Mouse (Mus musculus) hindbrain, embryonic 13.5 days (tissue): ENCODE measurements at regions not wholly inside any gene's neighbourhood (a gene's known extent, or its start where the extent isn't known, plus 50 kb on each side); places are given as distances from the start of the nearest gene placed in this dataset.

Experiments
- ATAC-seq: fragments of 200-750 bp; cut with Nextera tagmentation; 2 replicates; pipeline ENCODE4 v1.8.0; 2017; ENCODE audit warnings: moderate TSS enrichment; ENCODE audit not compliant: low FRiP score
- H3K27ac ChIP-seq: fragments of 300-500 bp; sonication (generic); 2 replicates; pipeline ENCODE4 v1.5.1; 2015; ENCODE audit warnings: inconsistent platforms, mild to moderate bottlenecking, moderate library complexity
- H3K27me3 ChIP-seq: fragments of 300-500 bp; sonication (generic); 2 replicates; pipeline ENCODE4 v1.6.1; 2015; ENCODE audit warnings: mild to moderate bottlenecking, inconsistent platforms
- H3K36me3 ChIP-seq: fragments of 300-500 bp; sonication (generic); 2 replicates; pipeline ENCODE4 v1.6.1; 2015; ENCODE audit warnings: mild to moderate bottlenecking, inconsistent platforms
- H3K4me1 ChIP-seq: fragments of 300-500 bp; sonication (generic); replicated peaks from 2 replicates; pipeline ENCODE4 v1.6.1; 2015; ENCODE audit warnings: inconsistent platforms
- H3K4me2 ChIP-seq: fragments of 300-500 bp; sonication (generic); 2 replicates; pipeline ENCODE4 v1.6.1; 2015; ENCODE audit warnings: inconsistent platforms, mild to moderate bottlenecking, moderate library complexity
- H3K4me3 ChIP-seq: fragments of 300-500 bp; sonication (generic); 2 replicates; pipeline ENCODE4 v1.5.1; 2015; ENCODE audit warnings: mild to moderate bottlenecking, inconsistent platforms
- H3K9ac ChIP-seq: fragments of 300-500 bp; sonication (generic); 2 replicates; pipeline ENCODE4 v1.6.1; 2015; ENCODE audit warnings: mild to moderate bottlenecking, inconsistent platforms
- H3K9me3 ChIP-seq: fragments of 300-500 bp; sonication (generic); 2 replicates; pipeline ENCODE4 v1.6.1; 2016; ENCODE audit warnings: inconsistent platforms
- WGBS: fragments of 180-500 bp; shearing (Covaris S2); methylation state at CpG from one replicate; pipeline ENCODE4 v1.1.7; 2015; 5-methylcytosine and 5-hydroxymethylcytosine counted together

- Histone ChIP-seq H3K27me3 (no peaks in the 10 kb centered on the region), H3K27ac (peak overlapping the region; percentile 83)
- peak; percentile 93 for ATAC-seq
These were observed 407.6 kb downstream of the Casp12 start for GRCm38 (mm10) chr9:5752686-5753301.

GRCm38 (mm10) chr9:5753785-5754184, 408.6 kb downstream of the Casp12 start:
- H3K4me2 ChIP-seq, result no peak overlapping the region
- H3K27me3 ChIP-seq, result no peaks in the 10 kb centered on the region
- no peaks in the 10 kb centered on the region for H3K36me3 ChIP-seq
- no peaks in the 10 kb centered on the region; the same call in 1 of the 2 replicates for H3K9me3 ChIP-seq
- peaks cover 5% of the 10 kb centered on the region for H3K4me1 ChIP-seq
- H3K27ac ChIP-seq, result peak overlapping the region; percentile 45; the same call in 1 of the 2 replicates
- no peak overlapping the region for H3K4me3 ChIP-seq
- 59% methylated on average over 3 of the region's 3 CpGs for WGBS
- no peak overlapping the region for H3K9ac ChIP-seq
- ATAC-seq, result no peak

More at GRCm38 (mm10) chr9:5752686-5753301, 407.6 kb downstream of the Casp12 start:
- Histone ChIP-seq H3K4me3 (no peak overlapping the region), H3K4me1 (peaks cover 5% of the 10 kb centered on the region), H3K9me3 (no peaks in the 10 kb centered on the region; the same call in 1 of the 2 replicates), H3K9ac (no peak overlapping the region), H3K36me3 (no peaks in the 10 kb centered on the region), H3K4me2 (no peak overlapping the region)

- ATAC-seq, result no peak
- no peak overlapping the region for H3K27ac ChIP-seq
- H3K4me3 ChIP-seq, result no peak overlapping the region
- no peak overlapping the region for H3K9ac ChIP-seq
- no peaks in the 10 kb centered on the region for H3K9me3 ChIP-seq
- 97% methylated on average over 2 of the region's 2 CpGs for WGBS
- no peaks in the 10 kb centered on the region for H3K36me3 ChIP-seq
- H3K4me2 ChIP-seq, result no peak overlapping the region
- no peaks in the 10 kb centered on the region for H3K4me1 ChIP-seq
- no peaks in the 10 kb centered on the region for H3K27me3 ChIP-seq
These were observed 407.2 kb upstream of the Pdgfd start for GRCm38 (mm10) chr9:5761215-5761614.

- H3K4me2 ChIP-seq, result no peak overlapping the region
- no peaks in the 10 kb centered on the region for H3K9me3 ChIP-seq
- no peaks in the 10 kb centered on the region for H3K27me3 ChIP-seq
- no peak overlapping the region for H3K27ac ChIP-seq
- no peak for ATAC-seq
- no peaks in the 10 kb centered on the region for H3K36me3 ChIP-seq
- WGBS, result 88% methylated on average over 2 of the region's 2 CpGs
- no peak overlapping the region for H3K4me3 ChIP-seq
- H3K4me1 ChIP-seq, result no peaks in the 10 kb centered on the region
- H3K9ac ChIP-seq, result no peak overlapping the region
These were observed 398.5 kb upstream of the Pdgfd start for GRCm38 (mm10) chr9:5769927-5770326.

GRCm38 (mm10) chr9:5771158-5771557, 397.2 kb upstream of the Pdgfd start:
- H3K9me3 ChIP-seq, result no peaks in the 10 kb centered on the region
- H3K4me1 ChIP-seq, result no peaks in the 10 kb centered on the region
- H3K27ac ChIP-seq, result no peak overlapping the region
- no peaks in the 10 kb centered on the region for H3K36me3 ChIP-seq
- ATAC-seq, result no peak
- no peak overlapping the region for H3K4me2 ChIP-seq
- H3K4me3 ChIP-seq, result no peak overlapping the region
- H3K27me3 ChIP-seq, result no peaks in the 10 kb centered on the region
- no peak overlapping the region for H3K9ac ChIP-seq
